Mouse (Mus musculus) cerebellum, adult 2 months (tissue): ENCODE results near the gene Reps1. TPM values are rescaled to one million over a fixed set of nuclear protein-coding genes. Genes with fewer than 3 reads are reported as not detected.

Experiments
- DNase-seq, 2 experiments: peaks; one replicate each; pipeline ENCODE4 v3.0.0; 2021
- H3K27ac ChIP-seq: fragments of 200-500 bp; 2 replicates; pipeline ENCODE4 v1.5.1; 2012; ENCODE audit warnings: low read length, control low read depth, inconsistent platforms; ENCODE audit not compliant: insufficient read depth
- H3K27me3 ChIP-seq: fragments of 200-500 bp; 2 replicates; pipeline ENCODE4 v1.6.1; 2012; ENCODE audit warnings: inconsistent platforms, mild to moderate bottlenecking, low read length, moderate library complexity; ENCODE audit not compliant: control insufficient read depth, insufficient read depth
- H3K4me1 ChIP-seq: fragments of 200-500 bp; 2 replicates; pipeline ENCODE4 v1.6.1; 2011; ENCODE audit warnings: low read length; ENCODE audit not compliant: control insufficient read depth, insufficient read depth
- H3K4me3 ChIP-seq: fragments of 200-500 bp; replicated peaks from 2 replicates; pipeline ENCODE3; 2011; ENCODE audit warnings: mild to moderate bottlenecking, low read depth, low read length, control low read depth; ENCODE audit not compliant: insufficient read depth
- CTCF ChIP-seq: fragments of 200-500 bp; IDR thresholded peaks from 2 replicates; pipeline ENCODE4 v1.5.1; 2011; ENCODE audit warnings: low read depth, mild to moderate bottlenecking, control low read depth, low read length, moderate library complexity, borderline replicate concordance; ENCODE audit not compliant: insufficient read depth
- POLR2A ChIP-seq: fragments of 200-500 bp; IDR thresholded peaks from 2 replicates; pipeline ENCODE4 v1.6.1; 2011; ENCODE audit warnings: low read length, control low read depth, borderline replicate concordance; ENCODE audit not compliant: insufficient read depth
- WGBS: fragments of 180-500 bp; shearing (Covaris S2); methylation state at CpG from one replicate; pipeline ENCODE4 v1.1.7; 2018; 5-methylcytosine and 5-hydroxymethylcytosine counted together
- polyA plus RNA-seq: library from polyadenylated mRNA; depleted of rRNA; stranded (reverse); fragments of >200 nt; gene quantifications from 2 replicates; pipeline ENCODE4 v1.2.3, GENCODE M21; 2012

Gene Reps1
- polyA plus RNA-seq, 1 experiment = 113 TPM

DNA sequence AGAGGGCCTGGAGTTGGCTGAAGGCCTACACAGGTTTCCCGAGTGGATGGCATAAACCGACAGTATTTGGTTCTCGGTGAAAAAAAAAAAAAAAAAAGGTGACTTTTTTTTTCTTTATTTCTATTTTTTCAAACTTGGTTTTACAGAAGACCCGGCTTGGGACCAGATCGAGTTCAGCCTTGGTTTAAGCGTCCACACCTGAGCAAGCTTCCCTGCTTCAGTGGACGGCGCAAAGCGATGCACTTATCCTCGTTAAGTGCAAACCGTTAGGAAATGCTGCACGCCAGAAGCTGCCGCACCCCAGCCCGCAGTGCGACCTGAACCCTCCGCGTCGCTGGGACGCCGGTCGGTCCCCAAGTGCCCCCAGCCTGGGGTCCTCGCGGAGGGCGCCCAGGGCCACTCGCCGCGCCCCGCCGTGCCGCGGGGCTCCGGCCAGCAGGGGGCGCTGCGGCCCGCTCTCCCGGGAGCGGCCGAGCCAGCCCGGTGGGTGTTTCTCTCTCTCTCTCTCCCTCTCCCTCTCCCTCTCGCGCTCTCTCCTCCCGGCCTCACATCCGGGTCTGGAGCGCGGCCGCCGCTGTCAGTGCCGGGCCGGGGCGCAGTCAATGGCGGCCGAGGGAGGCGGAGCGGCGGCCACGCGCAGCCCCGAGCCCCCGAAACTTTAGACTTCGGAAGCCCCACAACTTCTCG lies 509 bp upstream of the Reps1 start:
- H3K27ac ChIP-seq = peak overlapping the region; percentile 90; the same call in 1 of the 2 replicates
- H3K4me3 ChIP-seq = peak overlapping the region; percentile 87
- H3K4me1 ChIP-seq = peaks cover 3% of the 10 kb centered on the region; the same call in 1 of the 2 replicates
- peak; percentile 85 to 87 for DNase-seq
- H3K27me3 ChIP-seq = no peaks in the 10 kb centered on the region
- TF ChIP-seq POLR2A (peak; percentile 52; the same call in 1 of the 2 replicates), CTCF (peak; percentile 58)
- 1% methylated on average over 59 of the region's 61 CpGs for WGBS

GRCm38 (mm10) chr10:18056391-18056745 lies 707 bp downstream of the Reps1 start:
- no peaks in the 10 kb centered on the region for H3K27me3 ChIP-seq
- no peak for DNase-seq
- TF ChIP-seq POLR2A (no peak), CTCF (no peak)
- WGBS = 1% methylated on average over 8 of the region's 8 CpGs
- peaks cover 3% of the 10 kb centered on the region; the same call in 1 of the 2 replicates for H3K4me1 ChIP-seq
- H3K27ac ChIP-seq = peak overlapping the region; percentile 90; the same call in 1 of the 2 replicates
- peak overlapping the region; percentile 87 for H3K4me3 ChIP-seq

- 84% methylated on average over 9 of the region's 9 CpGs for WGBS
- no peak overlapping the region for H3K4me3 ChIP-seq
Measured at GRCm38 (mm10) chr10:18058681-18059338, 3.1 kb downstream of the Reps1 start.

DNA sequence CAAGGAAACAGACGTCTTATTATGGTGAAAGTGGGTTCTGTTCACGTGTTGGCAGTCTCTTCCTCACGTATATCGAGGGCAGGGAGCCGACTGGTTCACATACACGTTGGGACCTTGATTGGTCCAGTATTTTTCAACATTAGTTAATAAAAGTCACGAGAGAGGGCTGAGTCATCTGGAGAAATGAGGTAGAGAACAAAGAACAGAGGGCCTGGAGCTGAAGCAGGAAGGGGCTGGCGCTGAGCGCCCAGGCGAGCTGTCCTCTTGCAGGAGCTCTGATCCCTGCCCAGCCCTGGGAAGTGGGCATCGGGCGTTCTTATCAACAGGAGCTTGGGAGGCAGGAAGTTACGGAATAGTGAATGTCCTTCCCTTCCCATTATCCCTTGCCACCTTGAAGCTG lies 4.1 kb downstream of the Reps1 start:
- Histone ChIP-seq H3K4me1 (peaks cover 3% of the 10 kb centered on the region; the same call in 1 of the 2 replicates), H3K27me3 (no peaks in the 10 kb centered on the region), H3K4me3 (no peak overlapping the region), H3K27ac (no peak overlapping the region)
- no peak for DNase-seq
- no peak for TF ChIP-seq CTCF
- no peak for TF ChIP-seq POLR2A
- WGBS = 86% methylated on average over 13 of the region's 13 CpGs

More at GRCm38 (mm10) chr10:18058681-18059338, 3.1 kb downstream of the Reps1 start:
- H3K27me3 ChIP-seq = no peaks in the 10 kb centered on the region
- peaks cover 3% of the 10 kb centered on the region; the same call in 1 of the 2 replicates for H3K4me1 ChIP-seq
- no peak overlapping the region for H3K27ac ChIP-seq
- TF ChIP-seq POLR2A = no peak
- no peak for TF ChIP-seq CTCF
- no peak for DNase-seq

DNA sequence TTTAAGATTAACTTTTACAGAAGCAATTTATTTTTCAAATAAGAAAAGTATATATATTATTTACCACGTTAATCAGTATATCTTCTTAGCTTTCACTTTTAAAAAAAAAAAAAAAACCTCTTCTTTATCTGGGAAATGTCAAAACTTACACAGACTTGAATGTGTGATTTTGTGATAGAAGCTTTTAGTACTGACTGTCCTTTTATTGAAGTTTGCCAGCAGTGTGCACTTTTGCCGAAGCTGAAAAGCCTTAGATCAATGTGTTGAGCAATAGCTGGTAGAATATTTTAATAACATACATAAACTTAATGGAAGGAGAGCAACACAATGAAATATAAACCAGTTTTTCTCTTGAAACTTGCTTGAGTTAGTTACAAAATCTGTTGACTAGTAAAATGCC lies 5.1 kb downstream of the Reps1 start:
- Histone ChIP-seq H3K27ac (no peak overlapping the region), H3K27me3 (no peaks in the 10 kb centered on the region), H3K4me3 (no peak overlapping the region), H3K4me1 (peaks cover 3% of the 10 kb centered on the region; the same call in 1 of the 2 replicates)
- DNase-seq = no peak
- TF ChIP-seq CTCF (no peak), POLR2A (no peak)
- WGBS = 86% methylated on average over 2 of the region's 2 CpGs

DNA sequence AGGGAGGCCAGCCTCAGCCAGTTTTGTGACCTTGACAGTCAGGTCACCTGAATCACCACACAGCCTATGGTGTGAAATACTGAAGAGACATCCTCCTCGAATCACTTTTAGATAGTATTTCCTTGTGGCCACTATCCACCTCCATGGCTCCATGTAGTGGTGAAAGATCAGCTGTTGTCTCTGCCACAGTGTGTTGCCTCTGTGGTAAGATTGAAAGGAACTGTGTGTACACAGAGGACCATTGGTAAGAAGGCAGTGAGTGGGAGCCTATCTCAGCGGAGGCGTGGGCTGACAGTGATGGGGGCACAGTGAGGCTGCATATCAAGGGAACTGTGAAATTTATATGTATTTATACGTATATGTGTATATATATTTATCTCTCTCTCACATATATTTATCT lies 5.9 kb downstream of the Reps1 start:
- H3K4me1 ChIP-seq = peaks cover 3% of the 10 kb centered on the region; the same call in 1 of the 2 replicates
- no peak overlapping the region for H3K4me3 ChIP-seq
- DNase-seq = no peak
- H3K27me3 ChIP-seq = no peaks in the 10 kb centered on the region
- no peak overlapping the region for H3K27ac ChIP-seq
- WGBS = 85% methylated on average over 4 of the region's 4 CpGs
- TF ChIP-seq POLR2A (no peak), CTCF (no peak)

DNA sequence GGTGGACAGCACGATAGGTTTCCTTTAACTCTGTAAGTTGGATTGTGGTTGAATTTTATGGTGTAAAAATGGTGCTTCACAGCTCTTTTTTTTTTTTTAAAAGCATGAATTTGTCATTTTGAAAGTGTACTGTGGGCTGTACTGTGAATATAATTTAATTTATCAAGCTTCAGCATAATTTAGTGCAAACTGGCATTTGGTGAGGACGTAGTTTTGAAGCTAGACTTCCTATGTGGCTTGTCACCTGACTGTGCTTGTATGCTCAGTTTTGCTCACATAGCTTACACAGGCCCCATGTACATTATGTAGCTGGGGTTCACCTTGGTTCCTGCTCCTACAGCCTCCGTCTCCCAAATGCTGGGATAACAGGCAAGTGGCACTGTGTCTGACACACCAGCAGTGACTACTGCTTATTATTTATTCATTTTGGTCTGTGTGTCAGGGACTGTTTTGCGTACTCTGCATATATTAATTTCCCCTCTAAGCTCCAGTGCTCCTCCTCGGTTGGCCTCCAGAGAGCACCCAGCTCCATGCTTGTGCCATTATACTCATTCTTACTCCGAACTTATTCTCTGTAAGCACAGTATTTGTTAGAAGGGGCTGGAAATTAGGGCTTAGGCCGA lies 9.1 kb downstream of the Reps1 start:
- DNase-seq = no peak
- no peaks in the 10 kb centered on the region for H3K27me3 ChIP-seq
- peaks cover 2% of the 10 kb centered on the region; the same call in 1 of the 2 replicates for H3K4me1 ChIP-seq
- TF ChIP-seq CTCF (no peak), POLR2A (no peak)
- H3K27ac ChIP-seq = no peak overlapping the region
- 85% methylated on average over 7 of the region's 7 CpGs for WGBS
- H3K4me3 ChIP-seq = no peak overlapping the region
